Mouse (Mus musculus) myocyte (in vitro differentiated cells): ENCODE data around the gene Fam172a.

Experiments
- CEBPB ChIP-seq: IDR thresholded peaks from 2 replicates; pipeline ENCODE4 v1.6.1; 2011; ENCODE audit warnings: mild to moderate bottlenecking, moderate library complexity; ENCODE audit not compliant: poor library complexity, insufficient read depth, severe bottlenecking
- MAX ChIP-seq: IDR thresholded peaks from one replicate; pipeline ENCODE4 v1.6.1; 2011; ENCODE audit warnings: low read depth, mild to moderate bottlenecking, control low read depth
- POLR2A ChIP-seq: IDR thresholded peaks from one replicate; pipeline ENCODE4 v1.6.1; 2011; ENCODE audit warnings: low read depth, mild to moderate bottlenecking, control low read depth, moderate library complexity; ENCODE audit not compliant: insufficient read length
- POLR2AphosphoS2 ChIP-seq: IDR thresholded peaks from one replicate; pipeline ENCODE4 v1.6.1; 2011; ENCODE audit warnings: low read depth, control low read depth; ENCODE audit not compliant: insufficient read length
- TCF12 ChIP-seq: IDR thresholded peaks from one replicate; pipeline ENCODE4 v1.6.1; 2011; ENCODE audit warnings: mild to moderate bottlenecking, control low read depth; ENCODE audit not compliant: poor library complexity, insufficient read depth, severe bottlenecking
- USF1 ChIP-seq: IDR thresholded peaks from one replicate; pipeline ENCODE4 v1.6.1; 2011; ENCODE audit warnings: low read depth, mild to moderate bottlenecking, control low read depth, moderate library complexity

GRCm38 (mm10) chr13:78110648-78111047 is 408.8 kb downstream of the Fam172a start:
- no peak for TF ChIP-seq USF1
- TF ChIP-seq CEBPB: no peak
- TF ChIP-seq POLR2A: no peak
- no peak for TF ChIP-seq TCF12
- TF ChIP-seq POLR2AphosphoS2: no peak
- no peak for TF ChIP-seq MAX
